Mouse (Mus musculus) retina, postnatal 1 day (tissue): ENCODE data around the gene Mgmt.

Source experiments
- DNase-seq: peaks from one replicate; pipeline ENCODE4 v3.0.0-alpha.2; 2012

Mgmt gene

DNA sequence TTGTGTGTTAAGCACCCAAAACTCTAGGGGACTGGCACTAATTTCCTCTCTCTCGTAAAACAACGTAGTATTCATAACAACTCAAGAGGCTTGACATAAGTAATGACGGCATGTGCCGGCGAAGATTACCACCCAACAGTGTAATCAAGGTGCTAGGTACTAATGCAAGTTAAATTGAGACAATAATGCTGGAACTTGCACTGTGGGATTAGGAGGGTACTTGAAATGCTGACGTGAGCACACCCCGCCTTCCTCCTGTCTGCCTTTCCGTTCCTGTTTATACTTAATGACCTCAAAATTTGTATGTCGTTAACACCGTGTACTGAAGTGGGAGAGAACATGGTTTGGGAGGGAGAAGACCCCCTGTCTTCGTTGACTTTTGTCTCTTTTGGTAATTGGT, 110.9 kb downstream of the Mgmt start:
- no peak for DNase-seq

GRCm38 (mm10) chr7:137008321-137008720, 113.9 kb downstream of the Mgmt start:
- no peak for DNase-seq

GRCm38 (mm10) chr7:137009732-137010275, 115.4 kb downstream of the Mgmt start:
- no peak for DNase-seq

GRCm38 (mm10) chr7:137010451-137010850, 116.0 kb downstream of the Mgmt start:
- DNase-seq, result no peak

GRCm38 (mm10) chr7:137012687-137013086, 118.3 kb downstream of the Mgmt start:
- no peak for DNase-seq

GRCm38 (mm10) chr7:137013433-137013832, 119.0 kb downstream of the Mgmt start:
- DNase-seq, result no peak

DNA sequence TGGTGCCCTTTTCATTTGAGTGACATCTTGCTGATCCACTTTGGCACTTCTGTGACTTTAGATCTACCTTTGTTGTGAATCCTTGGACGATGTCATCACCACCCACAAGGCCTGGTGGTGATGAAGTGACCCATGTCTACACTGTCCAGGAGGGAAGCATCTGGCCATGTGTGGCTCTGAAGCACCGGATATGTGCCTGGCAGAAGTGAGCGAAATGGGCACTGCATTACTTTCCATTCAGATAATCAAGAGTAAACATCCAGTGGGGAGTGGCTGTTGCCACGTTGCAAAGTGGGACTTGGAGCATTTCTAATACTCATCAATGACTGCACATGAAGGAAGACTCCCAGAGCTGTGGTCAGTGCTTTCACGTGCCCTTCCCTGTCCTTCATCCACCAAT, 124.2 kb downstream of the Mgmt start:
- no peak for DNase-seq

DNA sequence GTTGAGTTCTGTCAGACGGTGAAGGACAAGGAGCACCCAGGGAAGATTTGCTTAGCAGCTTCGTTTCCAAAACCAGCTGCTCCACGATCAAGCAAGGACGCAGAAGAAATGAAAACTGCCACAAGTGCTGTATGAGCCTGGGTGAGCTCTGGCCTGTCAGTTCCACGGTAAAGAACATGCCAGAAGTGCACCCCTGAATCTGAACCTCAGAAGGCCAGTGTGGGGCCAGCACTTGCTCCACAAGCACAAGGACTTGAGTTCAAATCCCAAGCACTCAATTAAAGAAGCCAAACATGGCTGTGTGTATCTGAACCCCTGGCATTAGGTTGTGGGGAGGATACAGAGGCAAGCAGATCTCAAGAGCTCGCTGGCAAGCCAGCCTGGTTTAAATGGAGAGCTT, 125.8 kb downstream of the Mgmt start:
- DNase-seq, result no peak

DNA sequence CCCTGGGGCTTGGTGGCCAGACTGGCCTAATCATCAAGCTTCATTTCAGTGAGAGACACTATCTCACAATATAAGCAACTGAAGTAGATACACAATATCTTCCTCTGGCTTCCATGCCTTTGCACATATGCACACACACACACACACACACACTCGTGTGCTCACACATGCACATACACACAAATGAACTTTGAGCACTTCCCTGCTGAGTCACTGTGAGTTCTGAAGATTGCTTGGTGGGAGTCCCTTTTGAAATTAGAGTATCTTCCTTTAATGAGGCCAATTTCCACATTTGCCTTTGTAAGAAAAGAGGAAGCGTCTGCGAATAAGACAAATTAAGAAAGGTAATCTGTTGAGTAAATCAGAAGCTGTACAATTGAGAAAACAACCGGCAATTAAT, 136.4 kb downstream of the Mgmt start:
- no peak for DNase-seq

GRCm38 (mm10) chr7:137033177-137033576, 138.8 kb downstream of the Mgmt start:
- DNase-seq, result no peak

DNA sequence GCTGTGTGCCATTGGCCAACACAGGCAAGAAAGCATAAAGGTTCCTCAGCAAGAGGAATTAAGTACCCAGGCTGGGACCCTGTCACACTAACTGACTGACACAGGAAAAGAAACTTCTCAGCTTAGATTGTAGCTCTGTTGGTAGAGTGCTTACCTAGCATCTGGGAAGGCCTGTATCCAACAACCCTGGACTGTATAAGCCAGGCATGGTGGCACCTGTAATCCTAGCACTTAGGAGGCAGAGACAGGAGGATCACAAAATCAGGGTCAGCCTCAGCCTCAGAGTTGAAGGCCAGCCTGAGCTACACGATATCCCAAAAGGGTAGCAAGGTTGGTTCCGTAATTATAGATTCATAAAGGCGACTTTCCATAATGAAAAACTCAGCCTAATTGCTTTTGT, 140.6 kb downstream of the Mgmt start:
- DNase-seq, result no peak

DNA sequence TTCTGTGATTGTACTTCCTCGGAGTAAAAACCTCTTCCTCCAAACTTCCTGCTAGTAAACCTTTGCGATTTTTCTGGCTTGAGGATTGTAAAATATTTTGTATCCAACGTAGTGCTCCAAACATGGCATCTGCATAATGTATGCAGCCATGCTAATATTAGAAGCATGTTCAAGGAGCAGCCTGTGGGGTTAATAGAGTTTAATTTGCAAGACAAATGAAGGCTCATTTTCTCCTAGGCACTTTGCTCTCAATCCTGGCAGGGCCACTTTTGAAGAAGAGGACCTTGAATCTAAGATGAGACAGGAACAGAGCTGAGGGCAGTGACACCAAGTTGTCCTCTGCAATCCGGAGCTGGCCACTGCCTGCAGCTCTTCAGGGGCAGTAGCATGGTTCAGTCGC, 141.5 kb downstream of the Mgmt start:
- DNase-seq, result no peak

- no peak for DNase-seq
Measured at GRCm38 (mm10) chr7:137037471-137037870, 143.1 kb downstream of the Mgmt start.

- no peak for DNase-seq
Measured at GRCm38 (mm10) chr7:137037872-137038271, 143.5 kb downstream of the Mgmt start.

DNA sequence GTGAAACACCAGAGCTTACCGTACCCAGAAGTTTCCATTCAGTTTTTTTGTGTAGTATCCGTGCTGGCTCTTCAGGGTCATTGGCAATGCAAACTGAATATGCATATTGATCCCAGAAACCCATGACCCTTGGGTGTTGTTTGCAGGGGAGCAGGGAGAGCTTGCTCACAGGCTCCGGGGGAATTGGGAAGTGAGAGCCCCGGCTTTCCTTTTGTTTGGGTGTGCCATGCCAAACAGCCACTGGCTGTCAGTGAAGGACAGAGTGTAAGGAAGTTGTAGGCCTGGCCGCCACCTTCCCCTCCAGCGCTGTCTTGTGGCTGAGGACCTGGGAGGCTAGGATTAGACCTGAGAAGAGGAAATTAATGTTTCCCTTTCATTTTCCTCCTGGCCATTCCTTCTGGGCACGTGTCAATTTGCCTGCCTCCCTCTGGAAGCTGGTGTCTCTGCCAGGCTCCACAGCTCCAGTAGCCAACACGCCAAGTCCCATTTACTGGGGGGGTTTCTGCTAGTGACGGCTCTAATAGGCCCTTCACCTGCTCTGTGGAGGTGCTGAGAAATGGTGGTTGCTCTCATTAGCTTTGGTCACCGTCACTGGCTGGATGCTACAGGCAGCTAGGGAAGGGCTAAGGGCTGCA, 144.0 kb downstream of the Mgmt start:
- no peak for DNase-seq

DNA sequence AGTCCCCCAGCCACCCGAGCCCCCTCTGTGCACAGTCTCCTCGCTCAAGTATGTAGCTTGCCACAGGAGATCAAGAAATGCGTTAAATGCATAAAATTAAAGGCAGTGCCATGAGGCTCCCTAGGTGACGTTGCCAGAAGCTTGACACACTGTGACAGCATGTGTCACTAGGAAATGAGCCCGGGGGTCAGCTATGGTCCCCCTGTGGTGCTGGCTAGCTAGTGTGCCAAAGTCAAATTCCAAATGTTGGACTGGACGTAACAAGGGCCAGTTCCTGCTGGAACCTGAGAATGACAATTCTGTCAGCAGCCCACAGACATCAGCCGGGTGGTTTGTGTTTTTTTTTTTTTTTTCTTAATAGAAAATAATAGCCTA, 144.5 kb downstream of the Mgmt start:
- DNase-seq, result no peak

DNA sequence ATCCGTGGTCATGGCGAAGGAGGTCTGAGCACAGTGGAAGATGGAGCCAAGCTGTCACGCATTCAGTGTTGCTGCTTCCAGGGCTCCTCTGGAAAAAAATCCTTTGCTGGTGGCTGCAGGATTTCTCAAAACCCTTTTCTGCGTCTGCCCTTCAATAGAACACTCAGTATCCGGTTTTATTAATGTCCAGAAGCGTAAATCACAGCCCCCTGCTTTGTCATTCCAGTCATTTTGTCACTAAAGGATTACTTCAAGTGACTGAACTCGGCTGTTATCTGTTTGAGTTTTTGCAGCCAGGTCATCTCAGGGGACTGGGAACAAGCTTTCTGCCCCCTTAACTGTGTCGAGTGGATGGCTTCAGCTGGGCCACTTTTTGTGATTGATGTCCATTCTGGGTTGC, 146.2 kb downstream of the Mgmt start:
- peak; percentile 26 for DNase-seq

GRCm38 (mm10) chr7:137046891-137047290, 152.5 kb downstream of the Mgmt start:
- no peak for DNase-seq

DNA sequence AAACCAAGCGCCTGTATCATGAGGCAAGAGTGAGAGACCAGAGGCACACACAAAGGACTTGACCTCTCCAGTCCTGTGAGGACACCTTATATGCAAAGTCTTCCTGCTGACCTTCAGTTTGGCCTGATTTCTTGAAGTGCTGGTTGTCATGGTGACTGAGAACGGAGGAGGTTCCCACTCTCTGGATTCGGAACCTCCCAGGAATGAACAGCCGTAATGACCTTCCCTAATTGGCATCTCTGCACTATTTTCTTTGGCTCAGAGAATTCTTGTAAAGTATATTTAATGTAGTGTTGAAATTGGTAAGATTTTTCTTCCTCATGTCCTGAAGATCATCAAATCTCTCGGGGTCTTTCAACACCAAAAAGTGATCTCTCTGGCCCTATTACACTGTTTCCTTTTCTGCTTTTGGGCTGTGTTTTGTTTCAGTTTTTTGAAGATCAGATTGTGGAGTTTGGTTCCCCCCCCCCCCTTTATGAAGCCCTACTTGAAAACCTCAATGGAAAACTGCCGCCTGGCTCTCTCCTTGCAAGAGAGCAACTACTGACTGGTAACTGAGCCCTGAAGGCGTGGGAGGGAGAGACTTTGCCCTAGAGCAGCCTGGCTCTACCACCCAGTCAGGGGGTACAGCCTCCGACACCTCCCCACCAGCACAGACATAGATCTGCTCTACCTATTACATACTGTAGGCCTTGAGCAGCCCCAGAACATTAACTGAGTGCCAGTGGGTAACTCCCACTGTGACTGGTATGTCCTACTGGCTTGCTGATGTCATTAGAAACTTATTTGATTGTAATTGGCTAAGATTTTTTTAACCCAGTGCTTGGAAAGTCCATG, 153.9 kb downstream of the Mgmt start:
- no peak for DNase-seq

GRCm38 (mm10) chr7:137054343-137054742, 159.9 kb downstream of the Mgmt start:
- DNase-seq, result no peak

- DNase-seq, result no peak
Measured at GRCm38 (mm10) chr7:137056126-137056525, 161.7 kb downstream of the Mgmt start.

DNA sequence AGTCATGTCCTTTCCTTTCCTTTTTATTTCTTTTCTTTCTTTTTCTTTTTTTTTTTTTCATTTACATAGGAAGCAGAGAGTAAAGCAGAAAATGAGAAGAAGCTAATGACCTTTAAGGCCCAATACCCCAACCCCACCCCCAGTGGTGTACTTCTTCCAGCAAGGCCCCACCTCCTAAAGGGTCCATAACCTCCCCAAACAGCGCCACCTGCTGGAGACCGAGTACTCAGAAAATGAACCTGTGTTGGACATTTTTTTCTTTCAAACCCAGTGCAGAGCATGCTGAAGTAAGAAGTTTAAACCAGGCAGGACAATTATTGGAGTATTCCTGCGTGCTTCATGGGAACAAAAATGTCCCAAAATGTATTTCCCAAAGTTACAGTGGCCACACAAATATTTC, 166.1 kb downstream of the Mgmt start:
- DNase-seq, result peak; percentile 34

DNA sequence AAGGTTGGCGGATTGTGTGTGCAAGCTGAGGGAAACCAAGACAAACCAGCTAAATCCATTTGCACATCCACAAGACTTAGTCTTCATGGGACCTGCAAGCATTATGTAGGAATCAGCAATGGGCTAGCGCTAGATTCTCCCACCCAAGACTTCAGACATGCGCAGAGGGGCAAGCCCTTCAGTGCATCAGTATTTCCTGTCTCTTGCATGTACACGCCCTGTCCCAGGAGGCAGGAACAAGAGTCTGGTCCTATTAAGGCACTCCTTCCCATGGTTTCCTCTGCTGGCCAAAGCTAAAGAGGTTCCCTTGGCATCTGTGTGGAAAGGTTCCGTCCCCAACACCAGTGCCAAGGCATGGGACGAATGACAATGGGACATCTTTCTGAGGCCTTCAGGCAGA, 166.7 kb downstream of the Mgmt start:
- DNase-seq, result no peak

GRCm38 (mm10) chr7:137064255-137064654, 169.8 kb downstream of the Mgmt start:
- no peak for DNase-seq
